Mouse (Mus musculus): ENCODE data around the gene Ccdc40. TPM values are rescaled to one million over a fixed set of nuclear protein-coding genes. Genes with fewer than 3 reads are reported as not detected.

Ccdc40 gene
- total RNA-seq, 2 experiments from 2014 or later = not detected

- intact Hi-C loops (cut with DNase I; ENCODE audit: low total_unique reads) = loop anchor here (5.0 kb wide), 1 partner anchor 42 kb away; no protein-coding TSS in a partner anchor
- no peak for DNase-seq
These were observed 22.6 kb upstream of the Ccdc40 start for GRCm38 (mm10) chr11:119205738-119206137.

DNA sequence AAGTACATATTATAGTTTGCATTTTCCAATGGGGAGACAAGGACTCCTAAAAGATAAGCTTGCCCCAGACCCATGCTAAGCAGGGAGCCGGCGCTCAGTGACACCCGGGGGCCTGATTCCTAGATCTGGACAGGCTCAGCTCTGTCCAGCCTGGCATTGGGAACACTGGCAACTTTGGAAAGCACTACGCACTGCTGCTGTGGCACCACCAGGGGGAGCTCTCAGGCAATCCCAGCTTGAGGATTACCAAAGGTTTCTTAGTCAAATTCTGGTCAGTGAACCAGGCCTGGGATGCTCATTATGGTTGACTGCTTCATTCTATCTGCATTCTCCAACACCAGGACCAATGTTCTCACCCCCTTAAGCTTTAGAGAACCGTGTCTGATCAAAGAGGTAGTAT is 21.8 kb upstream of the Ccdc40 start:
- DNase-seq = peak; percentile 76
- intact Hi-C loops (cut with DNase I; ENCODE audit: low total_unique reads) = loop anchor here (5.0 kb wide), 1 partner anchor 41 kb away; no protein-coding TSS in a partner anchor

DNA sequence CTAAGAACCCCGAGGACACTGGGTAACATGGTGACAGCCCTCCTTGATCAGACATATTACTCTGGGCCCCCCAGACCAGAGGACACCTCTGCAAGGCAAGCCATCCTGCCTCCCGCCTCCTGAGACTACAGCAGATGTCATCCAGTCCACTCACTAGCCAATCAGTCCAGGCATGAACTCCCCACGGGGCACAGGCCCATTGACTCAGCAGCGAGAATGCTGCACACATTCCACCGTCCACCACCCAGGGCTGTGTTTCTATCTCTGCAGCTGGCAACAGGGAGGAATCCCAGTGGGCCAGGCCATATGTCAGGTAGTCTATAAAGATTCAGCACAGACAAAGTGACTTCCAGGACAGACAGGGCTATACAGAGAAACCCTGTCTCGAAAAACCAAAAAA is 20.4 kb upstream of the Ccdc40 start:
- intact Hi-C loops (cut with DNase I; ENCODE audit: low total_unique reads) = loop anchor here (5.0 kb wide), 1 partner anchor 39 kb away; no protein-coding TSS in a partner anchor

GRCm38 (mm10) chr11:119208870-119209370 is 19.5 kb upstream of the Ccdc40 start:
- intact Hi-C loops (cut with DNase I; ENCODE audit: low total_unique reads) = loop anchor here (5.0 kb wide), 1 partner anchor 38 kb away; no protein-coding TSS in a partner anchor
- no peak for DNase-seq

More for the DNA sequence above, 20.4 kb upstream of the Ccdc40 start:
- DNase-seq = no peak

GRCm38 (mm10) chr11:119209371-119210025 is 18.9 kb upstream of the Ccdc40 start:
- intact Hi-C loops (cut with DNase I; ENCODE audit: low total_unique reads) = loop anchor here (5.0 kb wide), 1 partner anchor 38 kb away; no protein-coding TSS in a partner anchor

GRCm38 (mm10) chr11:119210321-119211100 is 17.9 kb upstream of the Ccdc40 start:
- intact Hi-C loops (cut with DNase I; ENCODE audit: low total_unique reads) = no loop called here
- peak; percentile 86 for DNase-seq

More at GRCm38 (mm10) chr11:119209371-119210025, 18.9 kb upstream of the Ccdc40 start:
- peak; percentile 72 for DNase-seq

GRCm38 (mm10) chr11:119211604-119212309 is 16.6 kb upstream of the Ccdc40 start:
- intact Hi-C loops (cut with DNase I; ENCODE audit: low total_unique reads) = no loop called here

GRCm38 (mm10) chr11:119213166-119213885 is 15.0 kb upstream of the Ccdc40 start:
- intact Hi-C loops (cut with DNase I; ENCODE audit: low total_unique reads) = no loop called here
- no peak for DNase-seq

More at GRCm38 (mm10) chr11:119211604-119212309, 16.6 kb upstream of the Ccdc40 start:
- peak; percentile 55 for DNase-seq

DNA sequence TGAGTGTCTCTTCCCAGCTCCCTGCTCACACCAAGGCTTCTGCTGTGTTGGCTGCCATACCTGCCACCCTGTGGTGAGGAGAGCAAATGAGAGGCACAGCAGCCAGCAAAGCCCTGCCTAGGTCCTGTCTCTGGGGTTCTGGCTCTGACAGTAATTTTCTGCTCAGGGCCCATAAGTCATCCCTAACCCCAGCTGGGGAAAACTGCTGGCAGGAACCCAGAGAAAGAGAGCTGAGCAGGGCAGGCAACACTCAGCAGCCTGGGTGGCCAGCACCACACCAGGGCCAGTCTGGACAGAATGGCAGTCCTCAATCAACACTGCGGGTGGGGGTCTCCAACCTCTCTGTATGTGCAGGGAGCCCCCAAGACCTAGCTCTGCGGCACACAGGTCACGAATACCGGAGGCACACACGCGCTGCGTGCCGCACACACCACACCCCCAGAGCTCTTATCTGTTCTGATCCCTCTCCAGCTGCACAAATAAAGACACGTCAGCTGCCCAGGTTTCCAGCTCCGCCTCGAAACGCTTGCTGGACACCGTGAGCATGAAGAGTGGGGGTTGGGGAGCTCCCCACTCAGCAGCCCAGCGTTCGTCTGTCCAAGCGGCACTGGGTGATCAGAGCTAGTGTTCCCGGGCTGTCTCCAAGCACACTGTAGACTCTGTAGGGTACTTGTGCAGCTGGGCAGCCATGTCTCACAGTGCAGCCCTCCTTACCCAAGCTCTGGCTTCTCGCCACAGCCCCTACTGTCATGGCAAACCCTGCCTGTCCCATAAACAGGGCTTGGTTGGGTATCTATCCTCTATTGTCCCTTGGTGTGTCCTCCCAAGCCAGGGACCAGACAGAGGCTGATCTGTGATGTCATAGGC is 13.1 kb upstream of the Ccdc40 start:
- peak; percentile 56 for DNase-seq
- intact Hi-C loops (cut with DNase I; ENCODE audit: low total_unique reads) = no loop called here

- intact Hi-C loops (cut with DNase I; ENCODE audit: low total_unique reads) = no loop called here
- peak; percentile 63 for DNase-seq
These were observed 12.4 kb upstream of the Ccdc40 start for GRCm38 (mm10) chr11:119215905-119216507.

DNA sequence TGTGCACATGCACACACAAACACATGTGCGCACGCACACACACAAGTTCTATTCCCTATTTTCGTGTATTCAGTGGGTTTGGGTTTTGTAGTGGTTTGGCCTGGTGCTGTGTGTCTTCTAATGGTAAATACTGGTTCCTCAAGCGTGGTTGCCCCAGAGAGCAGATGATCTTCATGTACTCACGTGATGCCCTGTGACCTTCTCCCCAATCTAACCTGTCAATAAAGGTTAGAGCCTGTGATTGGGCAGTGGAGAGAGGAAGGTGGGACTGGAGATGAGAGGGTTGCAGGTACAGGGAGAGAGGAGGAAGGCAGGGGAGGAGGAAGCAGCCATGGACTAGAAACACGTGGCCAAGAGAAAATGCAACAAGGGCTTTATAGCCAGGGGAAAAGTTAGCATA is 10.5 kb upstream of the Ccdc40 start:
- intact Hi-C loops (cut with DNase I; ENCODE audit: low total_unique reads) = no loop called here
- DNase-seq = no peak

- intact Hi-C loops (cut with DNase I; ENCODE audit: low total_unique reads) = no loop called here
- DNase-seq = peak; percentile 72
These were observed 8.4 kb upstream of the Ccdc40 start for GRCm38 (mm10) chr11:119219816-119220465.

DNA sequence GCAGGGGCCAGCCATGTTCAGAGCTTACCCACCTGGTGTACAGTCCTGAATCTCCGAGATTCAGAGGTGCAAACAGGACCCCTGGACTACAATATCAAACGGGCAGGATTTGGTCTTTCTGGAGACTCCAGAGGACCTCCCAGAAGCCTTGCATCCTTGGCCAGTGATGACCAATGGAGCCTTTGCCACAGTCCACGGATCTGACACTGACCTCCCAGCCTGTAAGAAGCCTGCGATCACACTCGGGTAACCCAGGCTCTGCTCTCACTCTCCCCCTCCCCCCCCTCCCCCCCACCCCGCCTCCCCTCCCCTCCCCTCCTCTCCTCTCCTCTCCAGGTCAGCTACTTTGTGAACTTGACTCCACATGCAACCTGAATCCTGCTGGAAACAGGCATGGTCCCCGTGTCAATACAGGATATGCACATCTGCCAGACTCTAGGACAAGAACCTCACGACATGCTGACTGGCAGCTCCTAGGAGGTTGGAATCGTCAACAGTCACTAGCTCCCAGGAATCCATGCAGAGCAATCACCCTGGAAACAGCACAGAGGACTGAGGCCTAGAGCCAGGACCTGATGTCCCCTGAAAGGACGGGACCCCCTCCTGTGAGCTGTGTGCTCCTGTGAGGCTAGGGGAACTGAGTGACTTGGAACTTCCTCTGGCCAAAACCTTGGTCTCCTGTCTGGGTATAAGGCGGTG is 6.4 kb upstream of the Ccdc40 start:
- intact Hi-C loops (cut with DNase I; ENCODE audit: low total_unique reads) = no loop called here
- no peak for DNase-seq

DNA sequence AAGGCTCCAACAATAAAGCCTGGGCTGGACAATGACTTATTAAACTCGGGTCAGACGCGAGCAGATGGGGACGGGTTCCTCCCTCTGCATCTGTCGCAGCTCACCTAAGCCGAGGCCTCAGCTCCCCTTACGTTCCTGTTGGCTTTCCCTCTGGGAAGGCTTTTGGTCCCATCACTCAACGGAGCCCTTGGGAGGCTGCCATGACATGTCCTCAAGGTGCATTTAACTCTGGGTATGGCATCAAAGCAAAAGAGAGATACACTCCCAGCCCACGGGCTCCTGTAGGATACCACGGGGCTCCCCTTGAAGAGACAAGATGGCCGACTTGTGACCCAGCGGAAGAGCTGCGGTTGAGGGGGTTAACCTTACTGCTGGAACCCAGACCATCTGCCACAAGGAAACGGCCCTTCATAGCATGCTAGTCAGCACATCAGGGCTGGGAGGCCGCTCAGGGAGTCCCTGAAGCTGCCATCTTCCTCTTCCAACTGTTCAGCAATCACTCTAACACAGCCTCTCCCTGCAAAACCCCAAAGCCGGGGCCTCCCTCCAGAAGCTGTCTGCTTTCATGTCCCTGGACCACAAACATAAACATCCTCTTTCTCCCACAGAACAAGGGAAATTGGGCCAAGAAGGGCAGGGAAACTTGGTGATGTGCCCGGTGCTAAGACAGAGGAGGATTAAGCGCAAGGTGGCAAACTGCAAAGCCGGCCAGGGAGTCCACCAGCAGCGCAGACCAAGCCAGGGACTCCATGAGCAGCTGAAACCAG is 5.1 kb upstream of the Ccdc40 start:
- intact Hi-C loops (cut with DNase I; ENCODE audit: low total_unique reads) = no loop called here
- DNase-seq = no peak

DNA sequence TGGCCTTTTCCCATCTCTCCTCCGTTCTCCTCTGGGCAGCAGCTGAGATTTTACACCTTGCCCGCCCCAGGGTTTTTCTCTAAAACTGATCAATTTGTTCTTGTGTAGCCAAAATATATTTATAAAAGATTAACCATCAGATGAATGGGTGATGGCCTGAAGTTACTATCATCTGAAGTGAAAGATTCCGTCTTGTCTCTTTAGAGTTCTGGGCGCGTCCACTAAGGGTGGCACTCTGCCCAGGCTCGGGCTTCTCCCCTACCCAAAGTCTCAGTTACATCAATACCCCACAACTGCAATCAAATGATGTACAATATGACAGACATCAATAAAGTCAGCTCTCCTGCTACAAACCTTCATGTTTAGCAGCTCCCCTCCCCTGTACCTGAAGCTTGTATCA is 3.4 kb upstream of the Ccdc40 start:
- DNase-seq = no peak
- intact Hi-C loops (cut with DNase I; ENCODE audit: low total_unique reads) = no loop called here

DNA sequence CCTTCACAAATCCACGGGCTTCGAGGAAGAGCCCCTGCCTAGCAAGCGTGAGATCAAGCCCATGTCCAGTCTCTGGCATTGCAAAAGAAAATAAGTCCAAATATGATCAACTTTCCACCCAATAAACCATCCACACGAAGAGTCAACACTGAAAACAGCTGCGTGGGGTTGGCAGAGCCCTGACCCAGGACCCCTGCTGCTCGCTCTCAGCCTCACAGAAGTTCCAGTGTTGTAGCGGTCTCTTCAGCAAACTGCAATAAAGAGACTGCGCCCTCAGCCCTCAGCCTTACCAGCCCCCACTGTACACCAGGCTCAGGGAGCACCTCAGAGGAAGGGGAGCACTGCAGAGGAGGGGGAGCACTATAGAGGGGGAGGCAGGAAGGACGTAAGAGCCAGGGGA is 2.7 kb upstream of the Ccdc40 start:
- intact Hi-C loops (cut with DNase I; ENCODE audit: low total_unique reads) = no loop called here
- DNase-seq = no peak
